11 mouse cellular contexts compared by ENCODE assay signal in genomic region chr2:105689771-105690639, GRCm38 (mm10). TPM values are rescaled to one million over a fixed set of nuclear protein-coding genes. Genes with fewer than 3 reads are reported as not detected.
DNase-seq lines count a peak whose midpoint lies in the region; ATAC-seq and TF ChIP-seq lines count a peak whose summit lies in the region.
"Had no signal": no experiment of that assay in that cellular context is flagged by ENCODE, and none has a peak within 500 bp of the region (broad histone marks: within the 10 kb centered on the region; RNA-seq: fewer than 3 reads in every experiment).

No protein-coding gene starts in this region.

- H3K4me3 ChIP-seq in embryonic facial prominence, embryonic 15.5 days (replicated peaks) = no peak overlapping the region; the same call in 1 of the 2 replicates
- H3K4me3 ChIP-seq in limb, embryonic 11.5 days (ENCODE audit: low read depth, low read length) = no peak overlapping the region
- H3K4me3 ChIP-seq in intestine, postnatal 0 days (ENCODE audit: low read depth, low read length) = no peak overlapping the region

- intact Hi-C loops in left cerebral cortex, postnatal 4 days (cut with DNase I) = loop anchor here (10.0 kb wide), 3 partner anchors 115 to 505 kb away; no protein-coding TSS in a partner anchor
- intact Hi-C loops in left cerebral cortex, postnatal 25 days (cut with DNase I) = loop anchor here (1.0 to 5.0 kb wide), 2 partner anchors 20 to 212 kb away; partner anchors contain the start of genes Elp4 and Immp1l
- intact Hi-C loops in left cerebral cortex, postnatal 14 days (cut with DNase I) = loop anchor here (5.0 to 10.0 kb wide), 2 partner anchors 505 to 563 kb away; partner anchors contain the start of gene Wt1

- no peak overlapping the region for H3K9ac ChIP-seq in embryonic facial prominence, embryonic 15.5 days
- no peak overlapping the region for H3K9ac ChIP-seq in limb, embryonic 11.5 days (ENCODE audit: low read length)
- H3K9ac ChIP-seq in intestine, postnatal 0 days (ENCODE audit: low read depth, low read length) = no peak overlapping the region

- ATAC-seq in embryonic facial prominence, embryonic 15.5 days (ENCODE audit: insufficient number of reproducible peaks, low FRiP score, low TSS enrichment, low read depth) = no peak
- ATAC-seq in limb, embryonic 11.5 days (ENCODE audit: insufficient number of reproducible peaks, low FRiP score, low TSS enrichment, low read depth) = no peak
- no peak for ATAC-seq in intestine, postnatal 0 days
- ATAC-seq: Patski had no signal

- WGBS in embryonic facial prominence, embryonic 15.5 days = 5% methylated on average over 28 of the region's 28 CpGs
- 2% methylated on average over 28 of the region's 28 CpGs for WGBS in limb, embryonic 11.5 days
- 4% methylated on average over 28 of the region's 28 CpGs for WGBS in intestine, postnatal 0 days

- H3K27ac ChIP-seq in embryonic facial prominence, embryonic 15.5 days (replicated peaks) = no peak overlapping the region
- no peak overlapping the region for H3K27ac ChIP-seq in limb, embryonic 11.5 days (replicated peaks; ENCODE audit: low read depth, low read length)
- H3K27ac ChIP-seq in intestine, postnatal 0 days (ENCODE audit: low read depth, low read length) = no peak overlapping the region

- TF ChIP-seq CTCF in intestine, postnatal 0 days (IDR thresholded peaks at IDR 0.05; ENCODE audit: low read depth) = no peak

- H3K4me2 ChIP-seq in embryonic facial prominence, embryonic 15.5 days (replicated peaks) = peak overlapping the region; percentile 12; the same call in 1 of the 2 replicates
- H3K4me2 ChIP-seq in limb, embryonic 11.5 days (ENCODE audit: low read depth, severe bottlenecking) = no peak overlapping the region
- H3K4me2 ChIP-seq in intestine, postnatal 0 days (replicated peaks; ENCODE audit: low read depth) = no peak overlapping the region

- H3K4me1 ChIP-seq in embryonic facial prominence, embryonic 15.5 days = peaks cover 26% of the 10 kb centered on the region
- H3K4me1 ChIP-seq in limb, embryonic 11.5 days (ENCODE audit: control insufficient read depth, insufficient read depth, low read length) = no peaks in the 10 kb centered on the region
- H3K4me1 ChIP-seq in intestine, postnatal 0 days (replicated peaks; ENCODE audit: control insufficient read depth, insufficient read depth, low read length) = no peaks in the 10 kb centered on the region

- H3K36me3 ChIP-seq in embryonic facial prominence, embryonic 15.5 days = no peaks in the 10 kb centered on the region
- no peaks in the 10 kb centered on the region for H3K36me3 ChIP-seq in limb, embryonic 11.5 days (ENCODE audit: control insufficient read depth, insufficient read depth, low read length)
- no peaks in the 10 kb centered on the region for H3K36me3 ChIP-seq in intestine, postnatal 0 days (ENCODE audit: control insufficient read depth, insufficient read depth)

- H3K27me3 ChIP-seq in embryonic facial prominence, embryonic 15.5 days = peaks cover 84% of the 10 kb centered on the region
- H3K27me3 ChIP-seq in limb, embryonic 11.5 days (ENCODE audit: control insufficient read depth, insufficient read depth, low read length) = peaks cover 75% of the 10 kb centered on the region
- peaks cover 85% of the 10 kb centered on the region for H3K27me3 ChIP-seq in intestine, postnatal 0 days (replicated peaks; ENCODE audit: control insufficient read depth, insufficient read depth, low read length)

- H3K9me3 ChIP-seq in embryonic facial prominence, embryonic 15.5 days (replicated peaks) = no peaks in the 10 kb centered on the region
- H3K9me3 ChIP-seq in limb, embryonic 11.5 days (ENCODE audit: control insufficient read depth, low read length) = no peaks in the 10 kb centered on the region
- no peaks in the 10 kb centered on the region for H3K9me3 ChIP-seq in intestine, postnatal 0 days (ENCODE audit: control insufficient read depth)

- DNase-seq in left cerebral cortex, postnatal 4 days = peak; percentile 67
- no peak for DNase-seq in left cerebral cortex, postnatal 25 days (ENCODE audit: low spot score in 2 of 2)
- DNase-seq in limb, embryonic 11.5 days (ENCODE audit: low spot score) = peak; percentile 52
- DNase-seq in frontal cortex, postnatal 14 days (ENCODE audit: low spot score in 2 of 2) = no peak
- no peak for DNase-seq in left cerebral cortex, postnatal 14 days (ENCODE audit: low spot score in 2 of 2)
- DNase-seq in layer of hippocampus, adult 9-10 months (ENCODE audit: low spot score) = no peak
- DNase-seq: lung, adult 18-20 months had no signal

RNA-seq across cellular contexts. Expression of gene Pax6, which starts 21.3 kb away (rescaled TPM):
- 10 to 100 TPM; 11.5 to 13.9 TPM for total RNA-seq in left cerebral cortex, postnatal 4 days (2021)
- total RNA-seq in left cerebral cortex, postnatal 25 days (2021) = 1 to 10 TPM; 8.4 to 8.5 TPM
- 2.2 and 2.7 TPM in 2 replicates for polyA plus RNA-seq in embryonic facial prominence, embryonic 15.5 days (2015; fragmentation: Nextera tagmentation; extraction: Ambion mirVana)
- 0.11 and 0.23 TPM in 2 replicates for polyA plus RNA-seq in limb, embryonic 11.5 days (2014; fragmentation: Nextera tagmentation; extraction: Ambion mirVana)
- 1 to 10 TPM; 5.2 to 8.1 TPM for total RNA-seq in left cerebral cortex, postnatal 14 days (2021)
- polyA plus RNA-seq in intestine, postnatal 0 days (2015; fragmentation: Nextera tagmentation; extraction: Ambion mirVana) = 0.43 and 0.51 TPM in 2 replicates
- total RNA-seq: common myeloid progenitor, adult 5-6 weeks had no signal
- polyA plus RNA-seq: Patski had no signal

Comparison
In these comparisons a context has a peak if more than half of its experiments do, and no peak if none do; other contexts are left out.
1. DNase-seq: peak in left cerebral cortex, postnatal 4 days (single experiment) and limb, embryonic 11.5 days (single experiment); none in left cerebral cortex, postnatal 25 days (0 of 2), frontal cortex, postnatal 14 days (0 of 2), left cerebral cortex, postnatal 14 days (0 of 2) and layer of hippocampus, adult 9-10 months (single experiment).